Mouse (Mus musculus): ENCODE data around the gene Kmt5b.

Gene Kmt5b

DNA sequence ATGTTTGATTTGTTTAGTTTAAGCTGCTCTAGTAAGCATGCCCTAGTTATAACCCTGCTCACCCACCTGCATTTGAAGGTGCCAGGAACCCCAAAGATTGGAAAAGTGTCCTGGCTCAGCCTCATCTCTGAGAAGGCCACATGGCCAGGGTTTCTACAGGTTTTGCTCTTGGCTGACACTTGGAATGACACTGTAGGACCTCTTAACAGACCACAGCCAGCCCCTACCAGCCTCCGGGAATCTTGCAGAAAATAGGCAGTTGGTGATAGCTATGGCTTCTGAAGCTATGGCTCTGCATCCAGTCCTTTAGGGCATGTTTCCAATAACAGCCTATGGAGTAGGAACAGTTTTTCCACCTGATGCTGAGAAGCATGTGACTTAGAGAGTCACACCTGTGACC, 77.6 kb downstream of the Kmt5b start:
- no peak for DNase-seq

DNA sequence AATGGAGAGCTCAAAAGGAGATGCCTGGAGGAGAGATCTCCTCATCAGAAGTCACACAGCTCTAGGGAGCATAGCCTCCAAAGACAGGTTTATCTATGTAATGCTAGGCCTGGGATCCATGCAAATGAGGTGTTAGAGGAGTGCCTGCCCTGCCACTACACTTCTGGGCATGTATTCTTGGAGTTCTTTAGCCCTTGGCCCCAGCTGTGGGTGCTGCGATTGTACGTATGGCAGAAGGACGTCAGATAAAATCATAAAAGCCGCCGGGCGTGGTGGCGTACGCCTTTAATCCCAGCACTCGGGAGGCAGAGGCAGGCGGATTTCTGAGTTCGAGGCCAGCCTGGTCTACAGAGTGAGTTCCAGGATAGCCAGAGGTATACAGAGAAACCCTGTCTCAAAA, 78.1 kb downstream of the Kmt5b start:
- DNase-seq, result no peak

GRCm38 (mm10) chr19:3845803-3846406, 78.7 kb downstream of the Kmt5b start:
- DNase-seq, result no peak

DNA sequence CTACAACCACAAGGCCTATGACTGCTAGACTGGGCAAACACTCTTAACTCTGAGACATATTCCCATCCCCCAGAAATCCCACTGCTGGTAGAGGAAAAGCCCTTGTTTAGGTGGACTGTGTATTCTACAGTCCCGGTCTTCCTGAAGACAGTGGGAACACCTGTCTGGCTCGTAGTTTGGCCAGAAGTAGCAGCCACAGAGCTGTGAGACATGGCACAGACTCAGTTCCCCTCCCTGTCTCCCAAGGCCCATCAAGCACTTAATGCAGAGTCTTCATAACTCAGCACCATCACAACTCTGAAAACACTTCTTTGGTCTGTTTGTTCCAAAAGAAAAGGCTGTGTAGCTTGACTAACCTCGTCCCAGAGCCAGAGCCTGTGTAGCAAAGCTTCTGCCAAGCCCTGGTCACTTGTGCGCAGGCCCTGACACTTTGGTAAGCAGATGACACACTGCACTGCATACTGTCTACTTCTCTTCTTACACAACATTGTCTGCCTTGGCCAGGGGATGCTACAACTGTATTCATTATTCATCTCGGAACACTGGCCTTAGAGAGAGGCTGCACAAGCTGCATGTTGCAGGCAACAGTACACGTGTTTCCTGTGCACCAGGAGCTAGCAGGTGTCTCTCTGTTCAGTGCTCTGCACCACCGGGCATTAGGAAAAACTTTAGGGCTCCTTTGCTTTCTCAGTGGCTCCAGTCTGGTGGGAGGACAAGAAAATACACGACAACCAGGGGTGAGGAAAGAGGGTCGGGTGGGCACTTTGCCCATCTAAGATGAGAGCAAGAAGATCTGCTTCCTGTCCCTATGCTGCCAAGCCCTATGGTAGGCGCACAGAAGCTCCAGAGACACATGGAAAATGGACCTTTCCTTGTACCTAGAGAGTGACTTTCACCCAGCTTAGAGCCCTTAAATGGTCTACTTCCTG, 79.7 kb downstream of the Kmt5b start:
- DNase-seq, result no peak

DNA sequence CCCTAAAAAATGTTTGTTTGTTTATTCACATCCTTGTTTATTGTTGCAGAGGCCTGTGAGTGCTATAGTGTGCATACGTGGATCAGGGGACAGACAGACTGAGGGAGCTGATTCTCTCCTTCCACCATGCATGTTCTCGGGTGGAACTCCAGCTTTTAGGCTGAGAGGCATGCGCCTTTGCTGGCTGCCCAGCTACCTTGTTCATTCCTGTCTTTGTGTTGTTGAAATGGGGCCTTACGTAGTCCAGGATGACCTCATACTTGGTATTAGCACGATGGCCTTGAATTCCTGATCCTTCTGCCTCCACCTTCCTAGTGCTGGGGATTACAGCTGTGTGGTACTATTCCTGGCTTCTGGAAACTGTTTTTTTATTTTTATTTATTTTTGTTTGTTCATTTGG, 80.5 kb downstream of the Kmt5b start:
- DNase-seq, result no peak

DNA sequence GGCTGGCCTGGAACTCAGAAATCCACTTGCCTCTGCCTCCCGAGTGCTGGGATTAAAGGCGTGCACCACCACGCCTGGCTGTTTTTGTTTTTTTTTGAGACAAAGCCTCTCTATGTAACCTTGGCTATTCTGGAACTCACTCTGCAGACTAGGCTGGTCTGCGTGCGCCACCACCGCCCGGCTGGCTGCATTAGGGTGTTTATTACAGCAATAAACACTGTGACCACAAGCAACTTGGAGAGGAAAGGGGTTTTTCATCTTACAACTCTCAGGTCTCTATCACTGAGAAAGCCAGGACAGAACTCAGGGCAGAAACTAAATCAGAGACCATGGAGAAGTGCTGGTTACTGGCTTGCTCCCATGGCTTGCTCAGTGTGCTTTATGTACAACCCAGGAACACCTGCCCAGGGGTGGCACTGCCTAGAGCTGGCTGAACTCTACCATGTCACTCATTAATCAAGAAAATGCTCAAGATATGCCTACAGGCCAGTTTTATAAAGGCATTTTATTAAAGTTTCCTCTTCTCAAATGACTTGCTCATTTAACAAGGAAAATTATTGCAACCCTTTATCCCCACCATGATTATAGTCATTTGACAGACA, 81.1 kb downstream of the Kmt5b start:
- DNase-seq, result no peak

DNA sequence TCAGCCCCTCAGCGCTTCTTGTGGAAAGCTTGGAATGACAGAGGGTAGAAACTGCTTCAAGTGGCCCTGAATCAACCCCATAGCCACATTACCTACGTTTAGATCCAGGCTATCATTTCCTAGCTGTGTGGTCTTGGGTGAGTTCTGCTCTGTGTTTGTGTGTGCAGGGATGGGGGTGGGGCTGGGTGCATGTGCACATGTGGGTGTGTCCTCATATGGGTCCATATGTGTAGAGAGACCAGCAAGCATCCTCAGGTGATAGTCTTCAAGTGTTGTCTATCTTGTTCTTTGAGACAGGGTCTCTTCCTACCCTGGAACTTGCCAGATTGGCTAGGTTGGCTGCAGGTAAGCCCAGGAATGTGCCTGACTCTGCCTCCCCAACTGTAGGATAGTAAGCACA, 82.0 kb downstream of the Kmt5b start:
- no peak for DNase-seq

DNA sequence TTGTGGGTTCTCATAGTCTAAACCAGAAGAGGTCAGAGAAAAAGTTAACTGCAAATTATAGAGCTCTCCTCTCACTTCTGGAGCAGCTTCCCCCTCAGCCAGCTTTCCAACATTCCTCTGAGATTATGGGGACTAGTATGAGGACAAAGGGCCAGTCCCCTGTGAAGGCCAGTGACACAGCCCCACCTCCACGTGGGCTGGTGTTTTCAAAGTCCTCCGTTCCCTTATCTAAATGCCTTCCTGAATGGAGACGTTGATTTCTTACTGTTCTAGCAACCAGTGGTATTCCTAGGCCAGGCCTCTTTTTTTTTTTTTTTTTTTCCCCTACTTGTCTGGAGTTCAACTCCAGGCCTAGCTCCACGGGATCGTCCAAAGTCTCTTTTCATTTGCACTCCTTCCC, 82.9 kb downstream of the Kmt5b start:
- no peak for DNase-seq

- DNase-seq, result peak; percentile 14
These were observed 83.7 kb downstream of the Kmt5b start for GRCm38 (mm10) chr19:3850847-3851469.

DNA sequence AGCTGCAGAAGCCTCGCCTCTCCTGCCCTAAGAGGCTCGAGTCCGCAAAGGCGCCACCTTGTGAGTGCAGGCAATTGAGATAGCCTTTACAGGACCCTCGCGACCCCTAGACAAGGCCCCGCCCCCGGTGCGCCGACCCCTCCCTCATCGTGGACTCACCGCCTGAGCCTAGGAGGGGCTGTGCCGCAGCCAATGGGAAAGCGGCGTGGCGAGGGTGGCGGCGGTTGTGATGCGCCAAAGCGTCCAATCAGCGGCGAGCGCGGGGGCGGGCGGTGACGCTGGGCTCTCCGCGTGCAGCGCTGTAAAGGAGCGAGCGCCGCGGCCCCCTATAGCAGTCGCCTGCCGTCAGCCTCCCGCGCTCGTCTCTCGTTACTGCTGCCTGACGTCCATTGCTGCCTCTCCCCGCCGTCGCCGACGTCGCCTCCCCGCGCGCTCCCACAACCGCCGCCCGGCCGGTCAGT, 84.3 kb downstream of the Kmt5b start, which contains the start of gene Chka:
Gene Chka, plus strand, starts transcription at position 272 of the 461 bp plus-strand sequence.
- DNase-seq, result peak; percentile 98

GRCm38 (mm10) chr19:3851979-3852681, 84.9 kb downstream of the Kmt5b start:
- peak; percentile 56 for DNase-seq

DNA sequence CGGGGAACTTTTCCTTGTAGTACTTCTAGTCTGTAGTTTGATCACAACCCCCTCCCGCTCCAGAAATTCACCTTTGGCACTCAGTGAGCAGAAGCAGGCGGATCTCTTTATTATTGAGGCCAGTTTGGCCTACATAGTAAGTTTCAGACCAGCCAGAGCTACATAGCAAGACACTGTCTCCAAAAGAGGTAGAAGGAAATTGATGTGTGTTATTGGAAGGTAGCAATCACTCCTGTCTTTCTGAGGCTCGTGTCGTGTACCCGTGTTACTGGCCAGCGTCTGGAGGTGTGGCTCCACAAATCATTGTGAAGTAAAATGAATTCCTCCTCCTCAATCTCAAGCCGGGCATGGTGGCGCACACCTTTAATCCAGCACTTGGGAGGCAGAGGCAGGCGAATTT, 85.9 kb downstream of the Kmt5b start:
- no peak for DNase-seq

DNA sequence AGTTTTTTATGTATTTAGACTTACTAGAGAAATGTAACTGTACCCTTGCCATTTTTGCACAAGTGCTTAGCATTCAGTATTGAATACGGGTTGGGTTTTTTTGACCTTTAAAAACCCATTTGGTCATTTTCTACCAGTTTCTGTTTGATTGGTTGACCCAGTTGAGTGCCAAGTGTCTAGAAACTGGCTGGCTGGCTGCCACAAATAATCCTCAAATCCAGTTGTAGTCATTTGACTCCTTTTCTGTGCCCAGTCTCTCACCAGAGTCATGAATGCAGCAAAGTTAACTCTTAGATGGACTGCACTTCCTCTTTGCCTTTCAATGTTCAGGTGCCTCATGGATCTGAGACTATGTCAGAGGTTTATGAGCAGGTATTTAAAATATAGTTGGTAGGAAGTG, 86.7 kb downstream of the Kmt5b start:
- peak; percentile 25 for DNase-seq

DNA sequence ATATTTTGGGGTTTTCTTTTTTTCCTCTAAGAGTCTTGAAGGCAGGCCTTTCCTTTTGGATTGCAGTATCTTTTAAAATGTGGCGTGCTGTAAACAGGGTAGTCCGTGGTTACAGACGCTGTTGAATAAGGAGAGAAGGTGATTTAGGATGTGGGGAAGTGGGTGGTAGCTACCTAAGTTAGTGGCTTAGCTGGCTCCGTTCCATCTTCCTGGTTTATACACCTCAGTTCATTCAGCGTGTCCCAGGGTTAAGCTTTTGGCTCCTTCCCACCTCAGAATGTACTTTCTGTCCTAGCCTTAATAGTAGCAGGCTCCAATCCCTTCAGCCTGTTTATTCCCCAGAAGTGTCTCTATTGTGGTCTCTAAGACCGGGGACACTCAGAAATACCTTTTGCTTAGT, 87.9 kb downstream of the Kmt5b start:
- DNase-seq, result no peak

DNA sequence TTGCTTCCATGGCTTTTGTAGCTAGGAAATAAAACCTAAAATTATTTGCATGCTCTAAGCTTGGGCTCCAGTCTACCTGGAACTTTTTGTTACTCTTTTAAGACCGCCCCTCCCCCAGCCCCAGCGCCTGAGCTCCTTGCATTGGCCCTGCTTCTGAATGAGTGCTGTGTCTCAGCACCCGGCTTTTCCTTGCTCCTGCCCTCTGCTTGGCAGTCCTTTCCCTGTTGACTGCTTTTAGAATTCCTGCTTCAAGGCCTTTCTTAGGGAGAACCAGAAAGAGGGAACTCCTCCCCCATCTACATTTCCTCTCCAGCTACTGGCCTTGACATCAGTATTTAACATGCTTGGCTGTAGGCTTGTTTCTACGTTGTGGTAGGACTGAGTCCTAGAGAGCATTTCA, 88.4 kb downstream of the Kmt5b start:
- peak; percentile 22 for DNase-seq

DNA sequence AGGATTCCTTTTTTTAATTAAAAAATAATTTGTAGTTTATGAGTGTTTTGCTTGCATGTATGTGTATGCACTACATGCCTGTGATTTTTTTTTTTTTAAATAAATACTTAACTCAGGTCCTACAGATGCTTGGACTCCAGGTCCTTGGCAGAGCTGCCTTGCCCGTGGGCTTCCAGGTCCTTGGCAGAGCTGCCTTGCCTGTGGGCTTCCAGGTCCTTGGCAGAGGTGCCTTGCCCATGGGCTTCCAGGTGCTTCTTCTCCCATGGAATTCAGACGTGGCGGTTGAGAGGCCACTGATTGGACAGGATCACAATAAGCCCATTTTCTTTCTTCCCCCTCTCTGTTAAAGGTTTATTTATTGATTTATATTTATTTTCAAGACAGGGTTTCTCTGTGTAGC, 90.0 kb downstream of the Kmt5b start:
- no peak for DNase-seq

GRCm38 (mm10) chr19:3862713-3863112, 95.5 kb downstream of the Kmt5b start:
- no peak for DNase-seq

- no peak for DNase-seq
These were observed 97.7 kb downstream of the Kmt5b start for GRCm38 (mm10) chr19:3864960-3865359.

Data from right cerebral cortex, postnatal 4 days (tissue).